Mouse (Mus musculus): ENCODE results near the gene Ctbp2. TPM values are rescaled to one million over a fixed set of nuclear protein-coding genes. Genes with fewer than 3 reads are reported as not detected.

Gene Ctbp2
- polyA plus RNA-seq, 2 experiments, result 59.2 to 77.7 TPM

DNA sequence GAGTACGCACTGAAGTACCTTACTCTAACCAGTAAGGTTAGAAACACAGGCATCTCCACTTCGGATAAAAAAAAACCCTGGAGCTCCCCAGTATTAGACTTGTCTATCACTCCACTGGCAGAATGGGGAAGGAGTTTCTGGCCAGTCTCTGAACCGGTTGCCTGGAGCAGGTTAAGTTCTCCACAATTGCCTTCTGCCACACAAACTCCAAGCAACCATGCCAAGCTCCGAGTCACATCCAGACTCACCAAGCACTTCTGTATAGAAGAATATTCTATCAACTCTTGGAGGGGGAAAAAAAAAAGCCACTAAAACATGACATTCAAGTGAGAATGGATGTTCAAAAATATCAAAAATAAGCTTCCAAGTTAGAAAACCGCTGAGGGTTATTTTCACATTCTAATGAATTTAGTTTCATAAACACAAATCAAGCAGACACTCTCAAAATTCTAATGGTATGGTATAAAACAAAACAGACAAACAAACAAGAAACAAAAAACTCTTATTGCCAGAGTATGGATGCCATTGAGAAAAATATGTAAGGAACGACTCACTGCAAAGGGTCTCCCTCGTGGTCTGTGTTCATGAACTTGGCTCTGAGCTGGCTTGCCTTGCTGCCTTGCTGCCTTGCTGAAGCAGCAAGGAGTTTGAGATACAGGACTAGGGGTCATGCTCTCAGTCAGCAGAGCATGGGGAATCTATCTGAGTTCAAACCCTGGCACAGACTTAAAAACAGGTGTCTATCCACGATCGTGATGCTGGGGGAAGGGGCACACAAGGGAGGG, 29.3 kb downstream of the Ctbp2 start:
- DNase-seq (ENCODE audit: low spot score) (no peak), ATAC-seq (ENCODE audit: low FRiP score, low read depth) (no peak)
- TF ChIP-seq POLR2A (IDR thresholded peaks at IDR 0.05; ENCODE audit: borderline replicate concordance, extremely low read depth, insufficient read depth, insufficient read length), result no peak
- 72% methylated on average over 9 of the region's 9 CpGs for WGBS
- Histone ChIP-seq H3K9ac (ENCODE audit: low read depth, low read length, severe bottlenecking) (no peak overlapping the region), H3K27me3 (ENCODE audit: control insufficient read depth, insufficient read depth, low read length) (no peaks in the 10 kb centered on the region), H3K27ac (replicated peaks; ENCODE audit: low read depth, low read length) (no peak overlapping the region), H3K9me3 (ENCODE audit: control insufficient read depth, low read length) (no peaks in the 10 kb centered on the region), H3K36me3 (ENCODE audit: control insufficient read depth, insufficient read depth, low read length) (peaks cover 4% of the 10 kb centered on the region; the same call in 1 of the 2 replicates), H3K4me2 (replicated peaks; ENCODE audit: low read depth, low read length, severe bottlenecking) (no peak overlapping the region), H3K4me3 (replicated peaks; ENCODE audit: low read length) (no peak overlapping the region), H3K4me1 (ENCODE audit: control insufficient read depth, insufficient read depth, low read length) (peaks cover 14% of the 10 kb centered on the region)

DNA sequence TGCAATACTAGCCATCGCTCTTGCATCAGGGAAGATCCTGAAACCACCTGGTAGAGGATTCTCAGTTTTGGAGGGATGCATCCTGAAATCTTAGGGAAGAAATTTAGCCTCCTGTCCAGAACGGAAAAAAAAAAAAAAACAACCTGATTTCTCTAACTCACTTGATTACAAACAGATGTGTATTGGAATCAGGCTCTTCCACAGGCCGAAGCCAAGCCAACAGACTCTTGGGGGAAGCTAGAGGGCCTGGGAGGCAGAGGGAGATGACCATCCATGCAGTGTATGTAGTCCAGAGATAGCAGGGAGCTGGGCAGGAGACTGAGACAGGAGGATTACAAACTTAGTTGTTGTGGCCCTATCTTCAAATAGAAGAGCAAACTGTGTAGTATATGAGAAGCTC, 30.0 kb downstream of the Ctbp2 start:
- Histone ChIP-seq H3K9ac (ENCODE audit: low read depth, low read length, severe bottlenecking) (no peak overlapping the region), H3K27me3 (ENCODE audit: control insufficient read depth, insufficient read depth, low read length) (no peaks in the 10 kb centered on the region), H3K4me1 (ENCODE audit: control insufficient read depth, insufficient read depth, low read length) (peaks cover 17% of the 10 kb centered on the region), H3K9me3 (ENCODE audit: control insufficient read depth, low read length) (no peaks in the 10 kb centered on the region), H3K27ac (replicated peaks; ENCODE audit: low read depth, low read length) (no peak overlapping the region), H3K36me3 (ENCODE audit: control insufficient read depth, insufficient read depth, low read length) (peaks cover 4% of the 10 kb centered on the region; the same call in 1 of the 2 replicates), H3K4me3 (replicated peaks; ENCODE audit: low read length) (no peak overlapping the region), H3K4me2 (replicated peaks; ENCODE audit: low read depth, low read length, severe bottlenecking) (no peak overlapping the region)
- 25% methylated on average over 3 of the region's 3 CpGs for WGBS
- ATAC-seq (ENCODE audit: low FRiP score, low read depth), result peak; percentile 20; the same call in 1 of the 2 replicates
- DNase-seq (ENCODE audit: low spot score), result no peak
- no peak for TF ChIP-seq POLR2A (IDR thresholded peaks at IDR 0.05; ENCODE audit: borderline replicate concordance, extremely low read depth, insufficient read depth, insufficient read length)

GRCm38 (mm10) chr7:133093731-133094130, 30.4 kb downstream of the Ctbp2 start:
- Histone ChIP-seq H3K27me3 (ENCODE audit: control insufficient read depth, insufficient read depth, low read length) (no peaks in the 10 kb centered on the region), H3K4me1 (ENCODE audit: control insufficient read depth, insufficient read depth, low read length) (peaks cover 19% of the 10 kb centered on the region), H3K27ac (replicated peaks; ENCODE audit: low read depth, low read length) (no peak overlapping the region; the same call in 1 of the 2 replicates), H3K4me2 (replicated peaks; ENCODE audit: low read depth, low read length, severe bottlenecking) (no peak overlapping the region), H3K9me3 (ENCODE audit: control insufficient read depth, low read length) (no peaks in the 10 kb centered on the region), H3K4me3 (replicated peaks; ENCODE audit: low read length) (no peak overlapping the region), H3K9ac (ENCODE audit: low read depth, low read length, severe bottlenecking) (no peak overlapping the region), H3K36me3 (ENCODE audit: control insufficient read depth, insufficient read depth, low read length) (peaks cover 4% of the 10 kb centered on the region; the same call in 1 of the 2 replicates)
- DNase-seq (ENCODE audit: low spot score) (no peak), ATAC-seq (ENCODE audit: low FRiP score, low read depth) (peak; percentile 67)
- WGBS, result 42% methylated on average over 5 of the region's 5 CpGs
- no peak for TF ChIP-seq POLR2A (IDR thresholded peaks at IDR 0.05; ENCODE audit: borderline replicate concordance, extremely low read depth, insufficient read depth, insufficient read length)

GRCm38 (mm10) chr7:133090641-133091040, 33.5 kb downstream of the Ctbp2 start:
- ATAC-seq (ENCODE audit: low FRiP score, low read depth) (no peak), DNase-seq (ENCODE audit: low spot score) (no peak)
- H3K9me3 ChIP-seq (ENCODE audit: control insufficient read depth, low read length), result no peaks in the 10 kb centered on the region
- no peak for TF ChIP-seq POLR2A (IDR thresholded peaks at IDR 0.05; ENCODE audit: borderline replicate concordance, extremely low read depth, insufficient read depth, insufficient read length)
- H3K36me3 ChIP-seq (ENCODE audit: control insufficient read depth, insufficient read depth, low read length), result peaks cover under 1% of the 10 kb centered on the region; the same call in 1 of the 2 replicates
- H3K4me3 ChIP-seq (replicated peaks; ENCODE audit: low read length), result no peak overlapping the region
- H3K27ac ChIP-seq (replicated peaks; ENCODE audit: low read depth, low read length), result no peak overlapping the region
- peaks cover 20% of the 10 kb centered on the region for H3K4me1 ChIP-seq (ENCODE audit: control insufficient read depth, insufficient read depth, low read length)
- H3K4me2 ChIP-seq (replicated peaks; ENCODE audit: low read depth, low read length, severe bottlenecking), result no peak overlapping the region
- WGBS, result 96% methylated on average over 4 of the region's 4 CpGs
- no peak overlapping the region for H3K9ac ChIP-seq (ENCODE audit: low read depth, low read length, severe bottlenecking)
- no peaks in the 10 kb centered on the region for H3K27me3 ChIP-seq (ENCODE audit: control insufficient read depth, insufficient read depth, low read length)

DNA sequence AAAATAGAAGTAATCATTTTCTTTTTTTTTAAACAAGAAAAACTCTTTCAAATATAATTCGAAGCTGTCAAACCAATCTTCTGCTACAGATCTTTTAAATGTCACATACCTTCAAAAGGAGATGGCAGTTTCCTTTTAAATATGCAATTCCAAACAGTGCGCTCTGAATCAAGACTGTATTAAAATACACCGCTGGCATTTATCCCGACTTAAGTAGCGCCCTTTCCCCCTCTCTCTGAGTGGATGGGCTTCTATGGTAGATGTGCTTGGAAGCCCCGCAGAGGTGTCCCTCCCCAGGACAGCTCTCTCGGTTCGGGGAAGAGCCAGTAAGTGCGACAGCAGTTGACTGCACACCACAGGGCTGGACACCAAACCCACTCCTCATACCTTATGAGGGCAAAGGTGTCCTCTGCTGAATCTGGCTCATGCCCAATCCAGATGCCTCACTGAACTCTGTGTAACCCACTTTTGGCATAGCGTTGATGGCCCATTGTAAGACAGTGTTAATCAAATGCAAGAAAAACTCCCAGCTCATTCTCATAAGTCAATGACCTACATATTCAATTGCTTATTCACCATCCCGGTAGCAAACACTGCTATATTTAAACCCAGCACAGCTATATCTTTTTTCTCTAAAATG, 34.4 kb downstream of the Ctbp2 start:
- no peaks in the 10 kb centered on the region for H3K9me3 ChIP-seq (ENCODE audit: control insufficient read depth, low read length)
- H3K27ac ChIP-seq (replicated peaks; ENCODE audit: low read depth, low read length), result no peak overlapping the region
- WGBS, result 85% methylated on average over 11 of the region's 11 CpGs
- H3K9ac ChIP-seq (ENCODE audit: low read depth, low read length, severe bottlenecking), result no peak overlapping the region
- H3K4me3 ChIP-seq (replicated peaks; ENCODE audit: low read length), result no peak overlapping the region
- H3K4me1 ChIP-seq (ENCODE audit: control insufficient read depth, insufficient read depth, low read length), result peaks cover 20% of the 10 kb centered on the region
- DNase-seq (ENCODE audit: low spot score), result no peak
- no peak for TF ChIP-seq POLR2A (IDR thresholded peaks at IDR 0.05; ENCODE audit: borderline replicate concordance, extremely low read depth, insufficient read depth, insufficient read length)
- no peaks in the 10 kb centered on the region for H3K36me3 ChIP-seq (ENCODE audit: control insufficient read depth, insufficient read depth, low read length)
- ATAC-seq (ENCODE audit: low FRiP score, low read depth), result no peak
- H3K4me2 ChIP-seq (replicated peaks; ENCODE audit: low read depth, low read length, severe bottlenecking), result no peak overlapping the region
- no peaks in the 10 kb centered on the region for H3K27me3 ChIP-seq (ENCODE audit: control insufficient read depth, insufficient read depth, low read length)

Data from limb, embryonic 14.5 days (tissue).